Mouse (Mus musculus): ENCODE measurements at regions not wholly inside any gene's neighbourhood (a gene's known extent, or its start where the extent isn't known, plus 50 kb on each side); places are given as distances from the start of the nearest gene placed in this dataset.
A peak's percentile ranks its signal among the peaks of the same experiment; 100 is the strongest.

DNA sequence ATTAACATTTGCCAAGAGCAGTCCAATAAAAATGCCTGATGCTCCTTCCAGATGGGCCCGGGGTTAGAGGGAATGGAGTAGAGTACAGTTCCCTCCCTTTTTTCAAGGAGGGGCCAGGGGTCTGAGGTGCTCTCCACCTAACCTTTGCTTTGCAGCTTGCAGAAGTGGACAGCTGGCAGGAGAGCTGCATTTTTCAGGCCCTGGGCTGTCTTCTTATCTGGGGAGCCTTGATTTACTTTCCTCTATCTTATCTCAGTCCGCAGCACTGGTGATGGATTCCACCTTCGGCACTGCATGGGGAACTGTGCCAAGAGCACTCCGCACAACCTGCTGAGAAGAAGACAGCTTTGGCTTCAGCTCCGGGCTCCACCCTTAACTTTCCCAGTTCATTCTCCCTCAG, 74.5 kb upstream of the Cdon start:
- Histone ChIP-seq H3K9ac (replicated peaks; ENCODE audit: low read depth, low read length) (no peak overlapping the region), H3K4me1 (ENCODE audit: control insufficient read depth, insufficient read depth, low read length) (peaks cover 10% of the 10 kb centered on the region; the same call in 1 of the 2 replicates), H3K4me3 (ENCODE audit: low read depth, low read length) (no peak overlapping the region), H3K9me3 (ENCODE audit: control insufficient read depth, low read depth, low read length) (no peaks in the 10 kb centered on the region), H3K36me3 (ENCODE audit: control insufficient read depth, insufficient read depth, low read length) (no peaks in the 10 kb centered on the region), H3K27me3 (ENCODE audit: control insufficient read depth, insufficient read depth, low read length) (no peaks in the 10 kb centered on the region), H3K4me2 (replicated peaks; ENCODE audit: low read depth, low read length) (no peak overlapping the region), H3K27ac (ENCODE audit: low read length) (no peak overlapping the region; the same call in 1 of the 2 replicates)
- peak; percentile 72; the same call in 1 of the 2 replicates for ATAC-seq (ENCODE audit: insufficient number of reproducible peaks, insufficient read depth, low FRiP score, low read depth)
- WGBS = 17% methylated on average over 5 of the region's 5 CpGs

DNA sequence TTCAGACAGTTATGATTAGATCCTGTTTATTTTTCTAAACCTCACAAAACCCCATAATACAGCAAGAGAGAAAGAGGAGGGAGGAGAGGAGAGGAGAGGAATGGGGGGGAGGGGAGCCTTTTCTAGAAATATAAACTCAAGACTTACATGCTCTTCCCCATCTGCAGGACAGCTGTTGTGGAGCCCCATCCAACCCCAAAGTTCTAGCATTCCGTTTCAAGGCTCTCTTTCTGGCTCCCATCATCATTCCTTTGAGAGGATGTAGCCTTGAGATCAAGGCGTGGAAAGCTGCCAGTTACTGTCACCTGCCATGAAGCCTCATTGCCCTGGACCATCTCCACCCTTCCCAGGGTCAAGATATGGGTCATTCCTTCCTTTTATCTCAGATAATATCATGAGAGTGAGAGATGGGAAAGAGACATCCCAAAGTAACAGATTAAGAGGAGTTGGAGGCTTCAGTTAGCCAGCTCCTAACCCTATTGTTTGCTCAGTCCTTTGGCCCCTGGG, 70.8 kb upstream of the Cdon start:
- Histone ChIP-seq H3K9me3 (ENCODE audit: control insufficient read depth, low read depth, low read length) (no peaks in the 10 kb centered on the region), H3K4me3 (ENCODE audit: low read depth, low read length) (no peak overlapping the region), H3K4me2 (replicated peaks; ENCODE audit: low read depth, low read length) (no peak overlapping the region), H3K27me3 (ENCODE audit: control insufficient read depth, insufficient read depth, low read length) (no peaks in the 10 kb centered on the region), H3K27ac (ENCODE audit: low read length) (no peak overlapping the region), H3K36me3 (ENCODE audit: control insufficient read depth, insufficient read depth, low read length) (no peaks in the 10 kb centered on the region), H3K4me1 (ENCODE audit: control insufficient read depth, insufficient read depth, low read length) (peaks cover under 1% of the 10 kb centered on the region; the same call in 1 of the 2 replicates), H3K9ac (replicated peaks; ENCODE audit: low read depth, low read length) (no peak overlapping the region)
- no peak for ATAC-seq (ENCODE audit: insufficient number of reproducible peaks, insufficient read depth, low FRiP score, low read depth)
- WGBS = 70% methylated on average over 2 of the region's 2 CpGs

DNA sequence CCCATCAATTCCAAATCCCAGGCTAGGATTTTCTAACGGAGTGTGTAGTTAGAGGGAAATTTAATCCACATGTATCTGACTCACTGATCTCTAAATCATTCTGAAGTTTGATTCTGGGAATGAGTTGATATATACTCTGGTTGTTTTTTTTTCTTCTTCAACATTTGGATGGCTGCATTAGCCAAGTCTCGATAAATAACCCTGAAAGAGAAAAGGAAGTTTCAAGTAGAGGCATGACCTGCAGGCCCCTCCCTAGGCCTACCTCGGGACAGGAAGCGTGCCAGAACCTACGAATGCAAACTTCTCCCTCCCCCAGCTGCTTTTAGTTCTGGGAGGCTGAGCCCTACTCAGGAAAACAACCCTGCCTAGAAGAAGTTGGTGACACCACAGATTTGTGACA, 69.4 kb upstream of the Cdon start:
- no peak for ATAC-seq (ENCODE audit: insufficient number of reproducible peaks, insufficient read depth, low FRiP score, low read depth)

DNA sequence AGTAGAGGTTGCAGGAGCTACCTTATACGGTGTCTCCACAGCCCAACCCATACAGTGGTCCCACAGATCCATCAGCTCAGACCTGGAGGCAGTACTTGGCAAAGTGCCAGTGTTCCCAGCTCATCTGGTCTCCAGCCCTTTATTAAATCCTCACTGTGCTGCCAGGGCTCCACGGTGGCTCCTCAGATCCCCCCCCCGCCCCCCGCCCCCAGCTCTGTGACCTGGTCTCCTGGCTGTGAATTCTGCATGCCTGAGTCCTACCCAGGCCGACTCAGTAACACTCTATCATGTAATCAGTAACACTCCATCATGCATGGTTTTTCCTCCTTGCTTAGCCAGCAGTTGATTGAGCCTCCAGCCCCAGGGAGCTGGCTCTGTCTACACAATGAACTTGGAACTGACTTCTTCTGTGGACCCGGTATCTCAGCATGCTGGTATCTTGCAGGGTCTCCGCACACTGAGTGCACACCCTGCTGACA, 66.2 kb upstream of the Cdon start:
- Histone ChIP-seq H3K4me2 (replicated peaks; ENCODE audit: low read depth, low read length) (no peak overlapping the region), H3K9me3 (ENCODE audit: control insufficient read depth, low read depth, low read length) (no peaks in the 10 kb centered on the region), H3K4me1 (ENCODE audit: control insufficient read depth, insufficient read depth, low read length) (peaks cover 3% of the 10 kb centered on the region; the same call in 1 of the 2 replicates), H3K36me3 (ENCODE audit: control insufficient read depth, insufficient read depth, low read length) (no peaks in the 10 kb centered on the region), H3K4me3 (ENCODE audit: low read depth, low read length) (no peak overlapping the region), H3K9ac (replicated peaks; ENCODE audit: low read depth, low read length) (no peak overlapping the region), H3K27me3 (ENCODE audit: control insufficient read depth, insufficient read depth, low read length) (no peaks in the 10 kb centered on the region), H3K27ac (ENCODE audit: low read length) (peak overlapping the region; percentile 27; the same call in 1 of the 2 replicates)
- WGBS = 39% methylated on average over 7 of the region's 7 CpGs
- peak; percentile 82; the same call in 1 of the 2 replicates for ATAC-seq (ENCODE audit: insufficient number of reproducible peaks, insufficient read depth, low FRiP score, low read depth)

More for the DNA sequence above, 69.4 kb upstream of the Cdon start:
- Histone ChIP-seq H3K9ac (replicated peaks; ENCODE audit: low read depth, low read length) (no peak overlapping the region), H3K27ac (ENCODE audit: low read length) (no peak overlapping the region), H3K27me3 (ENCODE audit: control insufficient read depth, insufficient read depth, low read length) (no peaks in the 10 kb centered on the region), H3K36me3 (ENCODE audit: control insufficient read depth, insufficient read depth, low read length) (no peaks in the 10 kb centered on the region), H3K4me1 (ENCODE audit: control insufficient read depth, insufficient read depth, low read length) (no peaks in the 10 kb centered on the region), H3K9me3 (ENCODE audit: control insufficient read depth, low read depth, low read length) (no peaks in the 10 kb centered on the region), H3K4me2 (replicated peaks; ENCODE audit: low read depth, low read length) (no peak overlapping the region), H3K4me3 (ENCODE audit: low read depth, low read length) (no peak overlapping the region)
- WGBS = 34% methylated on average over 5 of the region's 5 CpGs

DNA sequence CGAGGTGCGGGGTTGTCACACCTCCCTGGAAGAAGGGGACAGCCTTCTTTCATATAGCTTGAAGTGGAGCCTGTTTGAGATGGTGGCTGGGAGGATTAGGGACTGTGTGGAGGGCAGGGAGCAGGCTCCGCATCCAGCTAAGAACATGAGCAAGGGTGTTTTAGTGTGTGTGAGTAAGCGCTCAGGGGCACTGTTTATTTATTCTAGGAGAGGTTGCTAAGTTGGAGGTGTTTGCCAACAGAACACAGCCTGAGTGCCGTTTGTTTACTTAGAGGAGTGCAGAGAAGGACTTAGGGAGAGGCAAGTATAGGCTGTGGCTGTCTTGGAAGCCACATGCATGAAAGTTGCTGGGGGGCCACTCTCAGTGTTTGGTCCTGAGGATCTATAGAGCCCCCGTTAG, 61.2 kb upstream of the Cdon start:
- H3K36me3 ChIP-seq (ENCODE audit: control insufficient read depth, insufficient read depth, low read length) = no peaks in the 10 kb centered on the region
- 28% methylated on average over 6 of the region's 6 CpGs for WGBS
- H3K4me2 ChIP-seq (replicated peaks; ENCODE audit: low read depth, low read length) = no peak overlapping the region
- no peaks in the 10 kb centered on the region for H3K9me3 ChIP-seq (ENCODE audit: control insufficient read depth, low read depth, low read length)
- no peaks in the 10 kb centered on the region for H3K27me3 ChIP-seq (ENCODE audit: control insufficient read depth, insufficient read depth, low read length)
- no peak overlapping the region for H3K9ac ChIP-seq (replicated peaks; ENCODE audit: low read depth, low read length)
- no peak for ATAC-seq (ENCODE audit: insufficient number of reproducible peaks, insufficient read depth, low FRiP score, low read depth)
- peak overlapping the region; percentile 75; the same call in 1 of the 2 replicates for H3K27ac ChIP-seq (ENCODE audit: low read length)
- no peak overlapping the region for H3K4me3 ChIP-seq (ENCODE audit: low read depth, low read length)
- H3K4me1 ChIP-seq (ENCODE audit: control insufficient read depth, insufficient read depth, low read length) = peaks cover 25% of the 10 kb centered on the region

DNA sequence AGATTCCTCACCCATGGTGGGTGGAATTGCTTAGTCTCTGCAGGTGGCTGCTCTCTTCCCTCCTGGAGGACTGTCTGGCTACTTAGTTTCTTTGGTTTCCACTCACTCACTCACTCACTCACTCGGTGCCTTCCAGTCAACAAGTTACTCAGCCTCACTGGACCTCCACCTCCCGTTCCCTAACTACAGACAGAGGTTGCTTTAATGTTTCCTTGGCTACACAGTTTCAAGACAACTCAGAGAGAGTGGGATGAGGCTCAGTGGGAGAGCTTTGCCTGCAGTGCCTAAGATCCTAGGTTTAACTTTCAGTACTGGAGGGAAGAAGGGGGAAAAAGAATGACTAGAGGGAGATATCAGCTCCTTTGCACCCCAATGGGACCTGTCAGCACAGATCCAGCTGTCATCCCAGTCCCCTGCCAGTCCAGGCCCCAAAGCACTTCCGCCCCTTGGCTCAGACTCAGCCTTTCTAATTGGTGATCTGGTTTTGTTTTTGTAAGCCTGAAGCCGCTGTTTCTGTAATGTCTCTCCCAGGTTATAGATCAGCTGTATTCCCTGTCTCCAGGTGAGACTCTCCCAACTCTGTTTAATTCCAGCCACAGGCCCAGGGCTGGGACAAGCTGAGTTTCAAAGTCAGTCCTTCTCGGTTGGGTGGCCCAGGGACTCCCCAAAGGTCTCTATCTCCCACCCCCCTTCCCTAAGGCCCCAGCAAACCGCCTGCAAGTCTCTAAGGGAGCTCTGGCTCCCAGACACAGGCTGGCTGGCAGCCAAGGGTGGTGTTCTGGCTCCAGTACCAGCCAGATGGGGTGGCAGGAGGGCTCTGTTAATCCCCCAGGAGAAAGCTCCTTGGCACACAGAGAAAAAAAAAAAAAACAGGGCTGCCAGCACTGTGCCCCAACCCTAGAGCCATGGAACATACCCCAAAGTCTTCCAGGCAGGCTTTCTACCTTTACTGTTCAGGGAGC, 60.5 kb upstream of the Cdon start:
- no peaks in the 10 kb centered on the region for H3K27me3 ChIP-seq (ENCODE audit: control insufficient read depth, insufficient read depth, low read length)

DNA sequence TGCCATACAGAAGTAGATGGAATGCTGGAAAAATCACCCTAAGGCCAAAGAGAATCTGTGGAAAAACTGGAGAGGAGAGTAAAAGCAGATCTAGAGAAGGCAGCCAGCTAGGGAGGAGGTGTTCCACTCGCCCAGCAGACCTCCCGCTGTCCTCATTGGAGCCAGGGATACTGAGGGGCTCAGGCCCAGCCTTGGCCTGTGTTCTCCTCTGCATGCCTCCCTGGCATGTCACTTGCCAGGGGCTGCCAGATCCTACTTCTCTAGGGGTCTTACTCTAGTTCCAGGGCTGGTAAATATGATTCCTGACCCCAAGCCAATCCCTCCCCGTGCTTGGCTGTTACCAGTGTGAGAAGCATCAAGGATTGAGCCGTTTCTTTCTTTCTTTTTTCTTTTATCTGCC, 59.5 kb upstream of the Cdon start:
- no peak overlapping the region; the same call in 1 of the 2 replicates for H3K27ac ChIP-seq (ENCODE audit: low read length)

More for the DNA sequence above, 60.5 kb upstream of the Cdon start:
- H3K9ac ChIP-seq (replicated peaks; ENCODE audit: low read depth, low read length) = no peak overlapping the region
- no peak overlapping the region for H3K4me3 ChIP-seq (ENCODE audit: low read depth, low read length)
- H3K4me1 ChIP-seq (ENCODE audit: control insufficient read depth, insufficient read depth, low read length) = peaks cover 25% of the 10 kb centered on the region
- ATAC-seq (ENCODE audit: insufficient number of reproducible peaks, insufficient read depth, low FRiP score, low read depth) = no peak
- no peak overlapping the region for H3K4me2 ChIP-seq (replicated peaks; ENCODE audit: low read depth, low read length)
- no peaks in the 10 kb centered on the region for H3K36me3 ChIP-seq (ENCODE audit: control insufficient read depth, insufficient read depth, low read length)
- no peaks in the 10 kb centered on the region for H3K9me3 ChIP-seq (ENCODE audit: control insufficient read depth, low read depth, low read length)
- peak overlapping the region; percentile 75 for H3K27ac ChIP-seq (ENCODE audit: low read length)
- 30% methylated on average over 6 of the region's 6 CpGs for WGBS

DNA sequence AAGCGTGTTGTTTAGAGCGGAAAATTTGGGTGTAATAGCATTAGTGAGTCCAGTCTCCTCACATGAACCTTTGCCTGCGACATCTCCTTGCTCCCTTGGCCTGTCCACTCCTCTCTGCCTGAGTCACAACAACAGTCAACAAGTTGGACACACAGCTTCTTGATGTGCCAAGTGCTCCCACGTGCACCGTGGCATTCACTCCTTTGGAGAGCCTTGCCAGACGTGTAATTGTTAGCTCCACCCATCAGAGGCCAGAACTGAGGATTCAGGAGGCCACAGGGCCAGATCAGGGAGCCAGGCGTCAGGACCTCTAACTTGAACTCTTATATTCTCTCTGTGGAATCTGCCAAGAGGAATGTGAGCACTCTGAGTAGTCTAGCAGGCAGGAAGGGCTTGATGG, 58.7 kb upstream of the Cdon start:
- Histone ChIP-seq H3K4me3 (ENCODE audit: low read depth, low read length) (no peak overlapping the region), H3K9ac (replicated peaks; ENCODE audit: low read depth, low read length) (no peak overlapping the region), H3K9me3 (ENCODE audit: control insufficient read depth, low read depth, low read length) (no peaks in the 10 kb centered on the region), H3K27ac (ENCODE audit: low read length) (no peak overlapping the region), H3K4me2 (replicated peaks; ENCODE audit: low read depth, low read length) (no peak overlapping the region), H3K4me1 (ENCODE audit: control insufficient read depth, insufficient read depth, low read length) (peaks cover 25% of the 10 kb centered on the region), H3K27me3 (ENCODE audit: control insufficient read depth, insufficient read depth, low read length) (no peaks in the 10 kb centered on the region), H3K36me3 (ENCODE audit: control insufficient read depth, insufficient read depth, low read length) (no peaks in the 10 kb centered on the region)
- ATAC-seq (ENCODE audit: insufficient number of reproducible peaks, insufficient read depth, low FRiP score, low read depth) = no peak
- WGBS = 67% methylated on average over 7 of the region's 7 CpGs

More for the DNA sequence above, 59.5 kb upstream of the Cdon start:
- Histone ChIP-seq H3K27me3 (ENCODE audit: control insufficient read depth, insufficient read depth, low read length) (no peaks in the 10 kb centered on the region), H3K9ac (replicated peaks; ENCODE audit: low read depth, low read length) (no peak overlapping the region), H3K4me3 (ENCODE audit: low read depth, low read length) (no peak overlapping the region), H3K4me1 (ENCODE audit: control insufficient read depth, insufficient read depth, low read length) (peaks cover 25% of the 10 kb centered on the region), H3K4me2 (replicated peaks; ENCODE audit: low read depth, low read length) (no peak overlapping the region), H3K9me3 (ENCODE audit: control insufficient read depth, low read depth, low read length) (no peaks in the 10 kb centered on the region), H3K36me3 (ENCODE audit: control insufficient read depth, insufficient read depth, low read length) (no peaks in the 10 kb centered on the region)
- ATAC-seq (ENCODE audit: insufficient number of reproducible peaks, insufficient read depth, low FRiP score, low read depth) = no peak
- WGBS = 44% methylated on average over 4 of the region's 4 CpGs

Data from stomach, embryonic 14.5 days (tissue).